Mouse (Mus musculus): Measurements from ENCODE around the gene Insr.
A peak's percentile ranks its signal among the peaks of the same experiment; 100 is the strongest.

The Insr gene

DNA sequence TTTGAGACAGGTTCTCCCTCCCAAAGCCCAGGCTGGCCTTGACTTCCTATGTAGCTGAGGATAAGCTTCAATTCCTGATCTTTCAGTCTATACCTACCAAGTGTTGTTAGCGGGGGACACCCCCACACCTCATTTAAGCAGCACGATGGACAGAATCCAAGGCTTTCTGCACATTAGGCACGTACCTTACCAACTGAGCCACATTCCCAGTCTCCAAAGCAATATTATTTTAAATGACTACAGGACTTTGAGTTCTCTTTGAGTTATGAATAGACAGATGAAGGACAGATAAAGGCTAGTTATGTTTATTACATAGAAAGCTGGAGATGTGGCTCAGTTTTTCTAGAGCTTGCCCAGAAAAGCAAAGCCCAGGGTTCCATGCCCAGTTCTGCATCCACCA lies 5.6 kb downstream of the Insr start:
- DNase-seq, result no peak

DNA sequence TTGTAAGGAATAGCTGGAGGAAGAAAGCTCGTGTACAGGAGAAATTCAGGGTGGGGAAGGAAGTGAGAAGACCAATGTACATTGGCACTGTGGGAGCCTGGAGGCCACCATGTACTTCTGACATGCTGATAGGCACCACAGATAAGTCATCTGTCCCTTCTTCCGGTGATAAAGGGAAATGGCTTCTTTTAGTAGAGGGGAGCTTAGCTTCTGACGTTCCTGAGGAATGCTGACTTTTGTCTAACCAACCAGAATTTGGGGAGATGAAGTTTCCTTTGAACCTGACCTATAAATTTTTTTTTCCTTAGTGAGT lies 12.0 kb downstream of the Insr start:
- no peak for DNase-seq

DNA sequence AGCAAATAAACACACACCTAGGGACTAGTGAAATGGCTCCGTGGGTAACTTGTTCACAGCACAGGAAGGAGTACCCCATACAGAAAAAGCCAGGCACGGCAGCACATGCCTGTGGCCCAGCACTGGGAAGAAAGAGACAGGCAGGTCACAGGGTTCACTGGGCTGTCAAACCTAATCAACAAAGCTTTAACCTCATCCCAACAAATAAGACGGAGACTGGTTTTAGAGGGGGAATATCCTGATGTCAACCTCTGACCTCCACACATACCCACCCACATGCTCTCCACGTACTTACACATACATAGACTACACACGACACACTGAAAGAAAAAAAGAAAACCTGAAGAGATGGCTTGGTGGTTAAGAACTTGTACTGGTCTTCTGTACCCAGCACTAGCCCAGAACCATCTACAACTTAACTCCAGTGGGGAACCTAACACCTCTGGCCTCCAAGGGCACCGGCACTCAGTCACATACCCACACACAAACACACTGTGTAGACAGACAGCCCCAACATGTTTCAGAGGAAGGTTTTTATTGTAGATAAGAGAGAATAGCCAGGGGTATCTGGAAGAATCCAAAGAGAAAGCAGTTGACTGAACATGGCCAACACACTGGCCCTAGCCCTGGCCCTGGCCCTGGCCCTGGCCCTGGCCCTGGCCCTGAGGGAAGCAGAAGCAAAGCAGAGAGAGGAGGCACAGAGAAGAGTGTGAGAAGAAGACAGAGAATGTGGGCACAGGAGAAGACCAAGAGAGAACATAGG lies 12.6 kb downstream of the Insr start:
- no peak for DNase-seq

DNA sequence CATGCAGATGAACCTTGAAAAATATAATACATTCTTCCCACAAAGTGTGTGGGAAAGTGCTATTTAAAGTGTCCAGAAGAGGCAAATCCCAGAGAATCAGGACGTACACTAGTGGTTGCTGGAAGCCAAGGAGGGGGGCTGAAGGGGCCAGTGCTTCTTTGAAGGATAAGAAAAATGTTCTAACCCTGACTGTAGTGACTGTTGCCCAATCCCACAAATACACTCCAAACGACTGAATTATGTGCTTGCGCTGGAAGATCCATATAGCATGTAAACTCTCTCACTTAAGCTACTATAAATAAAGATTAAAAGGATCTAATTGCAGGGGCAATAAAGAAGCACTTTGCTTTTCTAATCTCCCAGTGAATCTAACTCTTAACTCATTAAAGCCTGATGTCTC lies 14.2 kb downstream of the Insr start:
- DNase-seq, result no peak

DNA sequence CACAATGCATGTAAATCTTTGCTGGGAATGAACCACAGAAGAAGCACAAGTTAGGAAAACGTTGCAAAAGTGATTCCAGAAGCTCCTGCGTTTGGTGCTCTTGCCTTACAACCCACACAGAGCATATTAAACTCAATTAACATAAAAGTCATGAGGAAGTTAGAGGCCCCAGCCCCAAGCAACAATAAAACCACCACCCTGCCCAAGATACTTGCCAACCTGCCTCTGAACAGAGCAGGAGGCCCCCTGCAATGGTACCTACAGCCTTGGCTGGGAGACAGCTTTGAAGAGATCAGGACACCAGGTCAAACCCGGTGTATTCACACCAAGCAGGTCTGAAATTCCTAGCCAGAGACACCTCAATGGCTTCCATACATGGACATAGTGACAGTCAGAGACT lies 16.6 kb downstream of the Insr start:
- no peak for DNase-seq

DNA sequence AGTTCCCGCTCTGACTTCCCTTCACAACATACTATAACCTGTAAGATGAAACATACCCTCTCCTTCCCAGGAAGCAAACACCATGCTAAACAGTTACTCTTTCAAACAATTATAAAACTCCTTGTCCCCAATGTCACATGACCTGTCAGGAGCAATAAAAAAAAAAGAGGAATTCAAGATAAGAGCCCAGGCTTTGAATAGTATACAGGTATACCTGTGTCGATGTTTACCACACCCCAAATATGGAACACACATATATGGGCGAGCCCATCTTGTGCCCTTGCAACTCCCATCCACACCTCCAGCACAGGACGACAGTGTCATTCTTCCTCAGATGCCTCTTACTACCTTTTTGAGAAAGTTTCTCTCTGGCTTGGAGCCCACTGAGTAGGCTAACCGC lies 18.3 kb downstream of the Insr start:
- no peak for DNase-seq

DNA sequence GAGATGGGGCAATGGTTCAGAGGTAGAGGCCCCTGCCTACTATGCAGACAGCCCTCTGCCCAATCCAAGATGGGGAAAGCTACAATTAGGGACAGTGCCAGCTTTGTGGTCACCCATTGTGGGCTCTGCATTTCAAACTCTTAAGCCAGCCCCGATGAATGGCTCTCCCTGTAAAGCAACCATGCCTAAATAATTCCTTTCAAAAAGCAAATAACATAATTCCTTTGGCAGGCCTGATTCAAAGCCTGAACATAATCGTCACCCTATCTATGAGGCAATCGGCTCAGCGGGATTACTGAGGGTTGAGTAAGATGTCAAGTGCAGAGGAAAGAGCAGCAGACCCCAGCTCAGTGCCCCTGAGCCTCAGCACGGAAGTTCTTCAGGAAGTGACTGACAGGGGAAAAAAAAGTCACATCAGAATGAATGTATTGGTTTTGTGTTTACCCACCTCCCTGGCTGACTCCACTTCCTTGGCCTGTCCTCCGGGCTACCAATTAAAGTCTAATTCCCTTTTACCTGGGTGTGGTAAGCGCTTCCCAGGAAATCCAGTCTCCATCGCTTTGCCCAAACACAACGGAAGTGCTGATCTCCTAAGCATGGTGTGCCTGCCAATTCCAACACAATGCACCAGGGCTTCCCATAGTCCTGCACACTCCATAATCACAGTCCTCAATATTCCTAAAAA lies 19.1 kb downstream of the Insr start:
- DNase-seq, result peak; percentile 33 to 66

DNA sequence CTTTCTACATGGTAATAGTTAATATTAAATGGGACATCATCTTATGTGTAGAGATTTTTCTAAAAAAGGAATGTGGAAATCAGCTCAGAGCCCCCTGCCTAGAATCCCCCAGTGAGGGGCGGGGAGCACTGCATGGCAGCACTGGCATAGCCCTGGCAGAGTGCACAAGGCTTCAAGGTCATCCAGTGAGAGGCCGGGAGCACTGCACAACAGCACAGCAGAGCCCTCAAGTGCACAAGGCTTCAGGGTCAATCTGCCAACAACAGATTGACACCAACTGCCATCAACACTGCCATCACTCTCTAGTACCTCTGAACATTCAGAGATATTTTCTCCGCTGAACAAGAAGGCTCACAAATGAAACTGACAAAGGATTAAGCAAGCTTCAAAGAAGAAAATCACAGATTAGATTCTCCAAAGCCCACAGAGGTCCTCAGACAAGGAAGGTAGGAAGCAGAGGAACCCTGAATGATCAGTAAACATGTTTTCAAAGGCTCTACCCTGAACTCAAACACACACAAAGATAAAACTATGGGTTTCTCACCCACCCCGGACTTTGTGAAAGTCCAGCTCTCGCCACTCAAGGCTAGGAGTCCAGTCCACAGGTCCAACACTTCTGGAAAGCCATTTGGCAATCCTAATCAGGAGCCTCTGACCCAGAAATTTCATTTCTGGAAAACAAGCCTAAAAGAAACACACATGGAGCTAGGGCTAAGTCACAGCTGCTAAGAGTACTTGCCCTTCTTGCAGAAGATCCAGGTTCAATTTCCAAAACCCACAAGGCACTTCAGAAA lies 23.1 kb downstream of the Insr start:
- DNase-seq, result no peak

DNA sequence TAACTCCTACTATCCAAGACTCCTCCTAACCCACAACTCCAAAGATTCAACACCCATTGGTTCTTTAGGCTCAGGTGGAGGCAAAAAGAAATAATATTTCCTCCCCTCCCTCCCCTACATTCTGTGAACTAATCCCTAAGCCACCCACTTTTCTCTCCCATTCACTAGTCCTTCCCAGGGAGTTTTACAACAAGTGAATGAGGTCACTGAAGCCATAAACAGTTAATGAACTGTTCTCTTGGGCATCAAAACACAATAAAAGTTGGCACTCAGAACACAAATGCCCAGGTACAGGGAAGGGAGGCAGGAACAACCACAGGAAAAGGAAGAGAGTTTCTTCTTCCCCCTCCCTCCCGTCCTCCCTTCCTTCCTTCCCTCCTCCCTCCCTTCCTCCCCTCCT lies 24.1 kb downstream of the Insr start:
- DNase-seq, result no peak

DNA sequence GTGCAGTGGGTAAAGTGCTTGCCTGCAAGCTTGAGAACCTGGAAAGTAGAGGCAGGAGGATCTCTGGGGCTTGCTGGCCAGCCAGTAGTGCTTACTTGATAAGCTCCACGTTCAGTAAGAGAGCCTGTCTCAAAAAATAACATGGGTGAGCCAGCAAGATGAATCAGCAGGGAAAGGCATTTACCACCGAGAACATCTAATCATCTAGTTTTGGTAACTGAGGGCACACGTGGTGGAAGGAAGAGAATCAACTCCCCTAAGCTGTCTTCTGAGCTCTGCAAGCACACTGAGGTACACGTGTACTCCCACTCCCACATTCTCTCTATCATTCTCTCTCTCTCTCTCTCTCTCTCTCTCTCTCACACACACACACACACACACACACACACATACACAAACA lies 26.2 kb downstream of the Insr start:
- DNase-seq, result no peak

DNA sequence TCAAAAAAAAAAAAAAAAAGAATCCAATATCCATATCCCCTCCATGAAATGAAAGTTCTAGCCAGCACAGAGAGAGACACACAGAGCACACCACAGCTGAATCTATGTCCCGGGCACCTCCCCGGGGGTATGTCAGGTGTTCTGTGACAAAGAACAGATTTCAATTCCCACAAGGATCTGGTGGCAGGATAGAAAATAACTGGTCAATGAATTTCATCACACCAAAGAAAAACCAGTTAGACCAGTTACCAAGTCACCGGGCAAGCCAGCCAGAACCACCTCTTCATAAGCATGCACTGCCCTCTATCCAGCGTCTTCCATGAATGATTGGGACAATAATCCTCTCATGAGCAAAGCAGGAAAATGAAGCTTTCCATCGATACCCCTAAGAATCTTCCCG lies 26.8 kb downstream of the Insr start:
- peak; percentile 57 to 73 for DNase-seq

DNA sequence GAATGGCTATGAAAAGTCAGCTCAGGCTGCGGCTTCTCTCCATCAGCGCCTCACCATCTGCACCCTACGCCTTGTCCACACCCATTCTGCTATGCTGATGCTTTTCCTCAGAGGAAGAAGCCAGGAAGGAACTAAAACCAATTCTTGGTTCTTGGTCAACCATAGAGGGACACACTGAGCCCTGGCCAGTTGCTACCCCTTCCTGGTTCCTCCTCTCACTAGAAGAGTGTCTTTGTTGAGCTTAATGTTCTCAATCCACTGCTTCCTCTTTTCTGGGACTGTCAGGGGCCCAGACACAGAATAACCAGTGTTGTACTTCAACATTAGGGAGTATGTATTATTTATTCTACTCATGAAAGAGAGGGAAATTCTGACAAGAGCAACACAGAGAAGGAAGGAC lies 28.3 kb downstream of the Insr start:
- DNase-seq, result peak; percentile 30 to 35

DNA sequence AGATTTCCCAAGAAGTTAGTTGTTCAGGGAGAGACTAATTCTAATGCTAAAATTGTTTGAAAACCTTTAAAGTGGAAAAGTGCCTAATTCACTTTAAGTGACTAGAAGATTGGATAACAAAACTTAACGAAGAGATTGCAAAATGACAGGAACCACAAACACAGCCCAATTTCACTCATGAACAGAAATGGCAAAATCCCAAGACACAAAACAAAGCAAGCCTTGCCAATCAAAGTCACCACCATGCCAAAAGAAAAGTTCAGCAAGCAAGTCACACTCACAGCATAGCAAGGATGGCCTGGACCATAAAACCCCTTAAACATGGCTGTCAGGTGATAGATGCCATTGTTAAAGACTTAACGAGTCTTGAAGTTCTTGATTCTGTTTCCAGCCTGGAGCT lies 29.5 kb downstream of the Insr start:
- no peak for DNase-seq

DNA sequence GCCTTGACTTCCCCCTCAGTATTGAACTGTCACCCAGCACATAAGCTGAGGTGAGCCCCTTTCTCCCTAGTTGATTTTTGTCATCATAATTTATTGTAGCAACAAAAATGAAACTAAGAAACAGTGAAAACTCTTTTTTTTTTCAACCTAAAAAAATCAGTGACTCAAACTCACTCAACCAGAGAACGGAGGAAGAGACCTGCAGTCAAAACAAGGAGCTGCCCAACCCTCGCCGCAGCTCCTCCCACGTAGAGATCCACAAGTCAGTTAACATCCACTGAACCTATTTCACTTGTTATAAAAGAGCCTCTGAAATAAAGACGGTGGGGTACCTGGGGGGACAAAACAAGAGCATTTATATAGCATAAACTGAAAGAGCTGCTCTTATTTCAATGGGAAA lies 30.7 kb downstream of the Insr start:
- no peak for DNase-seq

DNA sequence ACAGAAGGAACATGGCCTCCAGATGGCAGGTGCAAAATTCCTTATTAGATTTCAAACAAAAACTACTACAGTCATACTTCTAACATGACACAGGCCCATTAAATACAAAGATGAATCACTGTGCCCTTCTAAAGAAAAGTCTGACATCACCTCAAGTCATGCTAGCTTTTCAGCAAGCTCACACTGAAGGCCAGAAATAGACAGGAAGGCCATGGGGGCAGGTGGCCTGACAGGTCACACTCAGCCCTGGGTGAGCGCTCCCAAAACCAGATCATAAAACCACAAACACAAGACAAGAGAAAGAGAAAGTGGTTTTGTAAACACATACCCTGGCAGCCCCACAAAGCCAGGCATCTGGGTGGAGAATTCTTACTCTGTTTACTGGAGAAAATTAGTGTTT lies 32.3 kb downstream of the Insr start:
- no peak for DNase-seq

DNA sequence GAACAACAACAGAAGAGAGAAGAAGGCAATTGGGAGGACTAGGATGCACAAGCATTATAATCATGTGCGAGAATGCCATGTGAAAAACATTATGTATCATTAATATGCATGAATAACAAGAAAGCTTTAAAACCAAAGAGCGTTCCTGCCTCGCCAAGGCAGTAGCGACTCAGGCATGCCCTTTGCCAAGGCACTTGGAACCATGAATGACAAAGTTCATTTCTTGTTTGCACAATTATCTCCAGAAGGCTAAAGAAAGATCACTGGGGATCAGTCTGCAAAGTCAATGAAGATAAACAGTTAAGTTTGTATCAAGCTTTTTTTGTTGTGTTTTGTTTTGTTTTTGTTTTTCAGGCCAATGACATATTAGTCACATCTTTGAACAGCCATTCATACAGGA lies 36.2 kb downstream of the Insr start:
- DNase-seq, result no peak

DNA sequence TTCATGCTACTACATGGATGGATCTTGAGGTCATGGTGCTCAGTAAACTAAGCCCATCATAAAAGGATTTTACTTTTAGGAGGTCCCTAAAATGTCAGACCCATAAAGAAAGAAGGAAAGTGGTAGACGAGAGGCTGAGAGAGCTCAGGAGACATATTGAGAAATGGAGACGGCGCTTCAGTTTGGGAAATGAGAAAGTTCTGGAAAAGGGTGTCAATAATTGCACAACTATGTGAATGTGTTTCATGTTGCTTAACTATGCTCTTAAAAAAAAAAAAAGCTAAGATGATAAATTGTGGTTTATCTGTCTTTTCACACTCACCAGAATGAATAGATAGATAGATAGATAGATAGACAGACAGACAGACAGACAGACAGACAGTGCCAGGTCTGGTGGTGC lies 38.7 kb downstream of the Insr start:
- no peak for DNase-seq

DNA sequence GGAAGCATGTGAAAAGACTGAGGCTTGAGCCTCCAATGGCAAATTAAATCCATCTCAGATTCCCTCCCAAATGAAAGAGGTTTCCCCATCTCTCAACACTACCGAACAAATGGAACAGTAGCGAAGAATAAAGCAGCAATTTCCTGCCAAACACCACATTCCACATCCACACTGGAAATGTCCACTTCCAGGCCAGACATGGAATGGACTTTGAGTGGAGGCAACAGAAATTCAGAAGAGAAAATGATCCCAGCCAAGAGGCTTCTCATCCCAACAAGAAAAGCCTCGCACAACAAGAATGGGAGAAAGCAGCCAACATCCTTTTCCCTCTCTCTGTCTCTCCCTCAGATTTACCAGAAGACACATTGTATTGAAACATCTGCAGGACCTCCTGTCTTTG lies 39.8 kb downstream of the Insr start:
- DNase-seq, result no peak

DNA sequence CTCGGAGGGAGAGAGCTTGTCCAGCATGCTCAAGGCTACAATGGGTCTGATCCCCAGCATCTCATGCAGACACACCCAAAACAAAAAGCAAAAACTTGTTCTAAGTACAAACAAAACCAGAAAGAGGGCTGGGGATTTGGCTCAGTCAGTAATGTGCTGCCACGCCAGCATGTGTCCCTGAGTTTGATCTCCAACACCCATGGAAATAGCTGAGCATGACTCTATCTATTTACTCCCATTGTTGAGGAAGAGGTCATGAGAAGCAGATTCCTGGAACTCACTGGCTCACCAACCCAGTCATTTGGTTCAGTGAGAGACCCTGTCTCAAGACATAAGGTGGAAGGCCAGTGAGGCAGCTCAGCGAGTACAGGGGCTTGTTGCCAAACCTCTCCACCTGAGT lies 40.6 kb downstream of the Insr start:
- no peak for DNase-seq

DNA sequence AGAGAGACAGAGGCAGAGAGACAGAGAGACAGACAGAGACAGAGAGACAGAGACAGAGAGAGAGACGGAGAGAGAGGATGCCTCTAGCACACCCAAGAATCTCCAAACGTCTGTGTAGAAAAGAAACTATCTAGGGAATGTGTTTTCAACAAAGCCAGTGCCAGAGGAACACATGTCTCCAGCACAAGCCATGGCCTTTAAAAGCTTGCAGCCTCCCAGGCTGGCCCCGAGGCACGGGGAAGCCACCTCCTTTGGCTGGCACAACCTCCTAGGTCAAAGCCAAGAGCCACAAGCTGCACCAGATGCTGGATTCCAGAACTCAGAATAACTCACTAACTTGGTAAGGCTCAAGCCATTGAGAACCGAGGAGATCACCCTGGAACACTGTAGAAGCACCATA lies 42.1 kb downstream of the Insr start:
- no peak for DNase-seq

DNA sequence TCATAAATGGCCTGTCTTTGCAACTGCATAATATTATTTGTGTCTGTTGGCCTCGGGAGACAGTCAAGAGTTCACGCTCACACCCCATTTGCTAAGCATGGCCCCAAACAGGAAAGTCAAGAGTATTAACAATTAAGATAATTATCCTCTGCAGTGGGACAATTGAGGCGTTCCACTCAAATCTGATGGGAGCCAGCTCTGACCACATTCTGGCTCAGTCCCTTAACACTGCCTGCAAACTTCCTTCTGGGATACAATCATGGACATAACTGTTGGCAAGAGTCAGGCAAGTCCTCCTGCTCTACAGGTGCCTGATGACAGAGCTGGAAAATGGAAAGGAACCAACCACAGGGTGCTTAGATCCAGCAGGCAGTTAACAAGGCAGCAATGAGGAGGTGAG lies 43.1 kb downstream of the Insr start:
- no peak for DNase-seq

DNA sequence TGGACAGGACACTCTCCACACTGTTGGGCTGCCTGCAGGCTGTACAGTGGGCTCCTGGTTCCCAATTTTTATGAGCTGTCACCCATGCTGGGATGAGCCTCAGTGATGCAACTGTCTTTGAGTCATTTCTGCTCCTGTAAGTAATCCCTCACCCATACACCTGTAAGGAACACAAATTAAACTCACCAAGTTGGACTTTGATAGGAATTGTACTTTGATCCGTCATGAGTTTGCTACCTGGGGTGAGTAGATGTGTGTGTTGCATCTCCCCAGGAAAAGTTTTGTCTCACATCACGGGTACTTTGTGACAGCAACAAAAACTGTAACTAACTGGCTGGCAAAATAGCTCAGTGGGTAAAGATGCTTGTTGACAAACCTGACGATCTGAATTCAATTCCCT lies 44.8 kb downstream of the Insr start:
- DNase-seq, result no peak

DNA sequence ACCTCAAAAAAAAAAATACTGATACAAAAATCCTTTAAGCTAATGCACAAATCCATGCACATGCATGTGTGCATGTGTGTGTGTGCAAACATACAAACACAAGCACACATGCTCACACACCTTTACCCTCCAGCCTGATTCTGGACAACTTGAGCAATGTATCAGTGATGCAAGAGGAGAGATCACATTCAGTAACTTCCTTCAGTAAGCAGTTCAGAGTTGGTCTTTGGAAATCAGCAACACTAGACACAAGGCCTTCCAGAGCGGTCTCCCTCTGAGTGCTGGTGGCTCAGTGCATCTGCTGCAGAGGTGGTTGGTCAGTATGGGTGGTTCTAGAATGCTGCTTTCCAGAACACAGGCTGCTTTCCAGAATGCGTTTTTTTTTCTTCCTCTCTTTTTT lies 46.8 kb downstream of the Insr start:
- no peak for DNase-seq
